Comparison of ENCODE assay signal across 14 mouse cellular contexts in the genomic region with DNA sequence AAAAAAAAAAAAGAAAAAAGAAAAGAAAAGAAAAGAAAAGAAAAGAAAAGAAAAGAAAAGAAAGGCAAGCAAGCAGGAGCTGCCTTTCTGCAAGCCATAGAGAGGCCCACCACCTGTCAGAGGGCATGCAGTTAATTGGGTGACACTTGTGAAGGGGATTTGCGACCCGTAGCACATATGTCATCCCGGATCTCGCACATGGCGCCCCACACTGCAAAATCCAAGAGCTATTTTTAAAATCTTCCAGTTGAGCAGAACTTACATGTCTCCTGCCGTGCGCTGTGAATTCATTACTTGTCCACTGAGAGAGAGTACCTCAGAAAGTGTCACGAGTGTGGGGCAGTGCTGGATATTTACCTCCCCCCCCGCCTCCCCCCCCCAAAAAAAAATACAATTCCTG. TPM values are rescaled to one million over a fixed set of nuclear protein-coding genes. Genes with fewer than 3 reads are reported as not detected.
DNase-seq lines count a peak whose midpoint lies in the region; ATAC-seq and TF ChIP-seq lines count a peak whose summit lies in the region.
"Had no signal": no experiment of that assay in that cellular context is flagged by ENCODE, and none has a peak within 500 bp of the region (broad histone marks: within the 10 kb centered on the region; RNA-seq: fewer than 3 reads in every experiment).

No protein-coding gene starts in this region.

- no peaks in the 10 kb centered on the region for H3K36me3 ChIP-seq in heart, embryonic 14.5 days (ENCODE audit: control insufficient read depth, insufficient read depth, low read length)
- H3K36me3 ChIP-seq in forebrain, embryonic 14.5 days (ENCODE audit: control insufficient read depth, insufficient read depth, low read length), result no peaks in the 10 kb centered on the region
- H3K36me3 ChIP-seq in midbrain, embryonic 12.5 days, result no peaks in the 10 kb centered on the region
- no peaks in the 10 kb centered on the region for H3K36me3 ChIP-seq in heart, embryonic 10.5 days
- H3K36me3 ChIP-seq: liver, embryonic 12.5 days had no signal

- no peak overlapping the region for H3K27ac ChIP-seq in heart, embryonic 14.5 days (replicated peaks in 1 of 2; ENCODE audit: control insufficient read depth in 1 of 2, insufficient read depth in 1 of 2, low read depth in 2 of 2, low read length in 2 of 2)
- no peak overlapping the region for H3K27ac ChIP-seq in forebrain, embryonic 14.5 days (ENCODE audit: low read depth, low read length)
- H3K27ac ChIP-seq in midbrain, embryonic 12.5 days (replicated peaks), result no peak overlapping the region
- H3K27ac ChIP-seq in heart, embryonic 10.5 days, result no peak overlapping the region
- H3K27ac ChIP-seq: liver, embryonic 12.5 days had no signal

- H3K4me3 ChIP-seq in heart, embryonic 14.5 days (ENCODE audit: control insufficient read depth in 1 of 2, insufficient read depth in 1 of 2, low read depth in 1 of 2, low read length in 2 of 2), result no peak overlapping the region
- H3K4me3 ChIP-seq in forebrain, embryonic 14.5 days (ENCODE audit: low read depth, low read length), result no peak overlapping the region
- H3K4me3 ChIP-seq in midbrain, embryonic 12.5 days, result no peak overlapping the region
- H3K4me3 ChIP-seq in heart, embryonic 10.5 days, result no peak overlapping the region
- H3K4me3 ChIP-seq: liver, embryonic 12.5 days had no signal

- no peaks in the 10 kb centered on the region for H3K27me3 ChIP-seq in heart, embryonic 14.5 days (ENCODE audit: control insufficient read depth, insufficient read depth, low read length)
- H3K27me3 ChIP-seq in forebrain, embryonic 14.5 days (replicated peaks; ENCODE audit: control insufficient read depth, insufficient read depth, low read length), result no peaks in the 10 kb centered on the region; the same call in 1 of the 2 replicates
- no peaks in the 10 kb centered on the region; the same call in 1 of the 2 replicates for H3K27me3 ChIP-seq in midbrain, embryonic 12.5 days
- no peaks in the 10 kb centered on the region for H3K27me3 ChIP-seq in heart, embryonic 10.5 days (ENCODE audit: insufficient read depth, poor library complexity, severe bottlenecking)
- H3K27me3 ChIP-seq: liver, embryonic 12.5 days had no signal

- H3K9me3 ChIP-seq in heart, embryonic 14.5 days (ENCODE audit: control insufficient read depth, low read length), result no peaks in the 10 kb centered on the region
- no peaks in the 10 kb centered on the region for H3K9me3 ChIP-seq in forebrain, embryonic 14.5 days (replicated peaks; ENCODE audit: control insufficient read depth, low read length)
- H3K9me3 ChIP-seq in midbrain, embryonic 12.5 days, result no peaks in the 10 kb centered on the region
- H3K9me3 ChIP-seq in heart, embryonic 10.5 days, result no peaks in the 10 kb centered on the region
- H3K9me3 ChIP-seq: liver, embryonic 12.5 days had no signal

- H3K4me1 ChIP-seq in heart, embryonic 14.5 days (ENCODE audit: control insufficient read depth in 2 of 2, insufficient read depth in 2 of 2, low read length in 2 of 2), result peaks cover 8 to 18% of the 10 kb centered on the region in 2 experiments
- peaks cover 5% of the 10 kb centered on the region; the same call in 1 of the 2 replicates for H3K4me1 ChIP-seq in forebrain, embryonic 14.5 days (ENCODE audit: control insufficient read depth, insufficient read depth, low read length)
- peaks cover 10% of the 10 kb centered on the region for H3K4me1 ChIP-seq in midbrain, embryonic 12.5 days
- H3K4me1 ChIP-seq in heart, embryonic 10.5 days, result peaks cover 15% of the 10 kb centered on the region
- H3K4me1 ChIP-seq: liver, embryonic 12.5 days had no signal

- 53% methylated on average over 9 of the region's 9 CpGs for WGBS in heart, embryonic 14.5 days
- WGBS in forebrain, embryonic 14.5 days, result 19% methylated on average over 9 of the region's 9 CpGs
- 49% methylated on average over 9 of the region's 9 CpGs for WGBS in midbrain, embryonic 12.5 days
- WGBS in heart, embryonic 10.5 days, result 79% methylated on average over 9 of the region's 9 CpGs

- H3K4me2 ChIP-seq in heart, embryonic 14.5 days (ENCODE audit: low read length), result peak overlapping the region; percentile 13; the same call in 1 of the 2 replicates
- H3K4me2 ChIP-seq in forebrain, embryonic 14.5 days (ENCODE audit: low read length), result no peak overlapping the region
- no peak overlapping the region for H3K4me2 ChIP-seq in midbrain, embryonic 12.5 days (replicated peaks)
- H3K4me2 ChIP-seq: liver, embryonic 12.5 days had no signal

- TF ChIP-seq POLR2A in brain, embryonic 14.5 days (IDR thresholded peaks at IDR 0.05; ENCODE audit: borderline replicate concordance, extremely low read depth, insufficient read depth, insufficient read length, poor library complexity, severe bottlenecking), result no peak

- DNase-seq in heart, adult 8-10 months (ENCODE audit: low spot score), result no peak
- DNase-seq in brain, embryonic 14.5 days (ENCODE audit: low read depth), result peak; percentile 86
- peak; percentile 61 for DNase-seq in forebrain, embryonic 14.5 days (ENCODE audit: low spot score)
- no peak for DNase-seq in ovary, adult 18-20 months (ENCODE audit: low spot score)
- DNase-seq in heart, embryonic 10.5 days (ENCODE audit: low spot score), result no peak
- DNase-seq in lung, adult 18-20 months, result no peak
- DNase-seq: adrenal gland, adult 8-10 months; cerebellum, postnatal 36 days; kidney, postnatal 36 days; lung, postnatal 10 days; thymus, adult 18-20 months had no signal

- no peak overlapping the region for H3K9ac ChIP-seq in heart, embryonic 14.5 days (ENCODE audit: low read length)
- H3K9ac ChIP-seq in forebrain, embryonic 14.5 days (ENCODE audit: low read length), result no peak overlapping the region
- no peak overlapping the region for H3K9ac ChIP-seq in midbrain, embryonic 12.5 days (replicated peaks)
- H3K9ac ChIP-seq: liver, embryonic 12.5 days had no signal

- no peak for ATAC-seq in heart, embryonic 14.5 days (ENCODE audit: insufficient number of reproducible peaks, insufficient read depth, low FRiP score, low read depth)
- peak; percentile 51; the same call in 1 of the 2 replicates for ATAC-seq in forebrain, embryonic 14.5 days
- peak; percentile 65 for ATAC-seq in midbrain, embryonic 12.5 days (ENCODE audit: low FRiP score, low read depth)
- ATAC-seq: liver, embryonic 12.5 days had no signal

- no peak for TF ChIP-seq CTCF in brain, embryonic 14.5 days (IDR thresholded peaks at IDR 0.05; ENCODE audit: borderline replicate concordance, extremely low read depth, insufficient read depth, insufficient read length)

RNA-seq across cellular contexts. Expression of gene Sash1, which starts 60.0 kb away (rescaled TPM):
- polyA plus RNA-seq in heart, embryonic 14.5 days (2014; fragmentation: Nextera tagmentation; extraction: Ambion mirVana), result 4.4 and 5.0 TPM in 2 replicates
- 10 to 100 TPM; 22.3 to 26.1 (median 24.0) TPM for total RNA-seq in heart, adult 8-10 months (2022)
- 10.6 and 18.0 TPM in 2 replicates for polyA plus RNA-seq in brain, embryonic 14.5 days (2012; rRNA removed)
- 1.9 and 2.2 TPM in 2 replicates for polyA plus RNA-seq in forebrain, embryonic 14.5 days (2014; fragmentation: Nextera tagmentation; extraction: Ambion mirVana)
- polyA plus RNA-seq in midbrain, embryonic 12.5 days (2016; fragmentation: Nextera tagmentation; extraction: Ambion mirVana), result 4.4 and 6.8 TPM in 2 replicates
- 2.5 and 2.7 TPM in 2 replicates for polyA plus RNA-seq in heart, embryonic 10.5 days (2016; fragmentation: Nextera tagmentation; extraction: Ambion mirVana)

Comparison
In these comparisons a context has a peak if more than half of its experiments do, and no peak if none do; other contexts are left out.
1. DNase-seq: peak in brain, embryonic 14.5 days (single experiment) and forebrain, embryonic 14.5 days (single experiment); none in heart, adult 8-10 months (single experiment), ovary, adult 18-20 months (single experiment), heart, embryonic 10.5 days (single experiment) and lung, adult 18-20 months (0 of 2).